Mouse (Mus musculus): Measurements from ENCODE around the gene Mgll. TPM values are rescaled to one million over a fixed set of nuclear protein-coding genes. Genes with fewer than 3 reads are reported as not detected.

Gene Mgll
- total RNA-seq, 2 experiments from 2014 or later: 185 to 189 TPM

GRCm38 (mm10) chr6:88813832-88814231, 89.6 kb downstream of the Mgll start:
- intact Hi-C loops (cut with DNase I): loop anchor here (5.0 kb wide), 1 partner anchor 87 kb away; no protein-coding TSS in a partner anchor
- Histone ChIP-seq H3K27ac (peak overlapping the region; percentile 48; the same call in 1 of the 2 replicates), H3K4me3 (no peak overlapping the region)
- DNase-seq (ENCODE audit: extremely low spot score in 1 of 2, low spot score in 2 of 2): no peak
- no peak for TF ChIP-seq CTCF (IDR thresholded peaks at IDR 0.05)

GRCm38 (mm10) chr6:88815036-88815435, 90.8 kb downstream of the Mgll start:
- no peak for DNase-seq (ENCODE audit: extremely low spot score in 1 of 2, low spot score in 2 of 2)
- TF ChIP-seq CTCF (IDR thresholded peaks at IDR 0.05): no peak
- Histone ChIP-seq H3K27ac (peak overlapping the region; percentile 16), H3K4me3 (no peak overlapping the region)
- intact Hi-C loops (cut with DNase I): no loop called here

- TF ChIP-seq CTCF (IDR thresholded peaks at IDR 0.05): no peak
- no peak for DNase-seq (ENCODE audit: extremely low spot score in 1 of 2, low spot score in 2 of 2)
- Histone ChIP-seq H3K4me3 (no peak overlapping the region), H3K27ac (peak overlapping the region; percentile 16)
- intact Hi-C loops (cut with DNase I): no loop called here
Observed at GRCm38 (mm10) chr6:88815489-88815888, 91.3 kb downstream of the Mgll start.

GRCm38 (mm10) chr6:88816913-88817312, 92.7 kb downstream of the Mgll start:
- no peak overlapping the region for H3K27ac ChIP-seq
- no peak for DNase-seq (ENCODE audit: extremely low spot score in 1 of 2, low spot score in 2 of 2)
- intact Hi-C loops (cut with DNase I): no loop called here
- no peak overlapping the region for H3K4me3 ChIP-seq
- no peak for TF ChIP-seq CTCF (IDR thresholded peaks at IDR 0.05)

- peak overlapping the region; percentile 21; the same call in 1 of the 2 replicates for H3K27ac ChIP-seq
- intact Hi-C loops (cut with DNase I): no loop called here
- TF ChIP-seq CTCF (IDR thresholded peaks at IDR 0.05): no peak
Observed at GRCm38 (mm10) chr6:88820853-88821252, 96.6 kb downstream of the Mgll start.

GRCm38 (mm10) chr6:88821294-88821693, 97.1 kb downstream of the Mgll start:
- H3K27ac ChIP-seq: peak overlapping the region; percentile 21; the same call in 1 of the 2 replicates
- intact Hi-C loops (cut with DNase I): no loop called here

More at GRCm38 (mm10) chr6:88820853-88821252, 96.6 kb downstream of the Mgll start:
- no peak for DNase-seq (ENCODE audit: extremely low spot score in 1 of 2, low spot score in 2 of 2)
- H3K4me3 ChIP-seq: no peak overlapping the region

GRCm38 (mm10) chr6:88821901-88822300, 97.7 kb downstream of the Mgll start:
- intact Hi-C loops (cut with DNase I): no loop called here
- no peak for TF ChIP-seq CTCF (IDR thresholded peaks at IDR 0.05)
- no peak for DNase-seq (ENCODE audit: extremely low spot score in 1 of 2, low spot score in 2 of 2)
- Histone ChIP-seq H3K27ac (no peak overlapping the region; the same call in 1 of the 2 replicates), H3K4me3 (no peak overlapping the region)

More at GRCm38 (mm10) chr6:88821294-88821693, 97.1 kb downstream of the Mgll start:
- H3K4me3 ChIP-seq: no peak overlapping the region
- DNase-seq (ENCODE audit: extremely low spot score in 1 of 2, low spot score in 2 of 2): no peak
- no peak for TF ChIP-seq CTCF (IDR thresholded peaks at IDR 0.05)

- DNase-seq (ENCODE audit: extremely low spot score in 1 of 2, low spot score in 2 of 2): no peak
- no peak overlapping the region; the same call in 1 of the 2 replicates for H3K27ac ChIP-seq
- intact Hi-C loops (cut with DNase I): no loop called here
- H3K4me3 ChIP-seq: no peak overlapping the region
- TF ChIP-seq CTCF (IDR thresholded peaks at IDR 0.05): no peak
Observed at GRCm38 (mm10) chr6:88824183-88824582, 100.0 kb downstream of the Mgll start.

GRCm38 (mm10) chr6:88826088-88826487, 101.9 kb downstream of the Mgll start:
- Histone ChIP-seq H3K4me3 (no peak overlapping the region), H3K27ac (peak overlapping the region; percentile 89)
- TF ChIP-seq CTCF (IDR thresholded peaks at IDR 0.05): no peak
- intact Hi-C loops (cut with DNase I): loop anchor here (5.0 kb wide), 1 partner anchor 99 kb away; no protein-coding TSS in a partner anchor
- no peak for DNase-seq (ENCODE audit: extremely low spot score in 1 of 2, low spot score in 2 of 2)

GRCm38 (mm10) chr6:88826545-88826944, 102.3 kb downstream of the Mgll start:
- peak in 1 of 2 experiments; percentile 54 for DNase-seq (ENCODE audit: extremely low spot score in 1 of 2, low spot score in 2 of 2)
- Histone ChIP-seq H3K4me3 (no peak overlapping the region), H3K27ac (peak overlapping the region; percentile 89)
- TF ChIP-seq CTCF (IDR thresholded peaks at IDR 0.05): peak; percentile 44
- intact Hi-C loops (cut with DNase I): loop anchor here (5.0 kb wide), 1 partner anchor 99 kb away; no protein-coding TSS in a partner anchor

GRCm38 (mm10) chr6:88826965-88827364, 102.8 kb downstream of the Mgll start:
- peak; percentile 26 for TF ChIP-seq CTCF (IDR thresholded peaks at IDR 0.05)
- no peak for DNase-seq (ENCODE audit: extremely low spot score in 1 of 2, low spot score in 2 of 2)
- Histone ChIP-seq H3K27ac (peak overlapping the region; percentile 89), H3K4me3 (no peak overlapping the region)
- intact Hi-C loops (cut with DNase I): loop anchor here (5.0 kb wide), 1 partner anchor 100 kb away; no protein-coding TSS in a partner anchor

GRCm38 (mm10) chr6:88827395-88828205, 103.4 kb downstream of the Mgll start:
- Histone ChIP-seq H3K27ac (peak overlapping the region; percentile 89), H3K4me3 (no peak overlapping the region)
- peak; percentile 43 for TF ChIP-seq CTCF (IDR thresholded peaks at IDR 0.05)
- DNase-seq (ENCODE audit: extremely low spot score in 1 of 2, low spot score in 2 of 2): no peak
- intact Hi-C loops (cut with DNase I): loop anchor here (5.0 kb wide), 1 partner anchor 100 kb away; no protein-coding TSS in a partner anchor

Measured in left cerebral cortex, adult 2 months (tissue).